Mouse (Mus musculus) myocyte (in vitro differentiated cells): ENCODE data around the gene Pam. TPM values are rescaled to one million over a fixed set of nuclear protein-coding genes. Genes with fewer than 3 reads are reported as not detected.

Experiments used
- H3K27me3 ChIP-seq: one replicate; pipeline ENCODE4 v1.6.1; 2011; ENCODE audit not compliant: control insufficient read depth, insufficient read depth, insufficient read length
- H3K36me3 ChIP-seq: one replicate; pipeline ENCODE4 v1.6.1; 2011; ENCODE audit not compliant: control insufficient read depth, insufficient read depth
- H3K4me2 ChIP-seq: one replicate; pipeline ENCODE4 v1.6.1; 2011; ENCODE audit warnings: low read depth, control low read depth
- H3K4me3 ChIP-seq: one replicate; pipeline ENCODE4 v1.5.1; 2011; ENCODE audit warnings: mild to moderate bottlenecking, control low read depth, moderate library complexity
- H3K79me2 ChIP-seq: one replicate; pipeline ENCODE4 v1.6.1; 2011; ENCODE audit not compliant: control insufficient read depth, insufficient read depth
- H3ac ChIP-seq: one replicate; pipeline ENCODE4 v1.6.1; 2011; ENCODE audit not compliant: control insufficient read depth, insufficient read length
- CEBPB ChIP-seq: IDR thresholded peaks from 2 replicates; pipeline ENCODE4 v1.6.1; 2011; ENCODE audit warnings: mild to moderate bottlenecking, moderate library complexity; ENCODE audit not compliant: poor library complexity, insufficient read depth, severe bottlenecking
- E2F4 ChIP-seq: IDR thresholded peaks from one replicate; pipeline ENCODE4 v1.6.1; 2011; ENCODE audit warnings: mild to moderate bottlenecking, control low read depth, moderate library complexity; ENCODE audit not compliant: insufficient read depth
- MAX ChIP-seq: IDR thresholded peaks from one replicate; pipeline ENCODE4 v1.6.1; 2011; ENCODE audit warnings: low read depth, mild to moderate bottlenecking, control low read depth
- MYOD1 ChIP-seq, 3 experiments: IDR thresholded peaks; one replicate each; pipeline ENCODE4 v1.6.1; 2011; ENCODE audit warnings: control low read depth in 2 of 3, low read depth in 2 of 3, mild to moderate bottlenecking in 2 of 3, moderate library complexity in 1 of 3; ENCODE audit not compliant: insufficient read length in 2 of 3, control insufficient read depth in 1 of 3
- MYOG ChIP-seq, 3 experiments: IDR thresholded peaks; one replicate each; pipeline ENCODE4 v1.6.1; 2011; ENCODE audit warnings: control low read depth in 2 of 3, low read depth in 2 of 3, mild to moderate bottlenecking in 2 of 3; ENCODE audit not compliant: insufficient read length in 2 of 3, control insufficient read depth in 1 of 3, insufficient read depth in 1 of 3
- POLR2A ChIP-seq: IDR thresholded peaks from one replicate; pipeline ENCODE4 v1.6.1; 2011; ENCODE audit warnings: low read depth, mild to moderate bottlenecking, control low read depth, moderate library complexity; ENCODE audit not compliant: insufficient read length
- POLR2AphosphoS2 ChIP-seq: IDR thresholded peaks from one replicate; pipeline ENCODE4 v1.6.1; 2011; ENCODE audit warnings: low read depth, control low read depth; ENCODE audit not compliant: insufficient read length
- REST ChIP-seq: IDR thresholded peaks from one replicate; pipeline ENCODE4 v1.6.1; 2011; ENCODE audit warnings: mild to moderate bottlenecking, control low read depth, moderate library complexity; ENCODE audit not compliant: insufficient read depth, insufficient read length
- SRF ChIP-seq: IDR thresholded peaks from one replicate; pipeline ENCODE4 v1.6.1; 2011; ENCODE audit warnings: low read depth; ENCODE audit not compliant: control insufficient read depth, insufficient read length
- TCF12 ChIP-seq: IDR thresholded peaks from one replicate; pipeline ENCODE4 v1.6.1; 2011; ENCODE audit warnings: mild to moderate bottlenecking, control low read depth; ENCODE audit not compliant: poor library complexity, insufficient read depth, severe bottlenecking
- TCF3 ChIP-seq: IDR thresholded peaks from one replicate; pipeline ENCODE4 v1.6.1; 2011; ENCODE audit warnings: low read depth, control low read depth; ENCODE audit not compliant: insufficient read length
- USF1 ChIP-seq: IDR thresholded peaks from one replicate; pipeline ENCODE4 v1.6.1; 2011; ENCODE audit warnings: low read depth, mild to moderate bottlenecking, control low read depth, moderate library complexity
- polyA plus RNA-seq: library from polyadenylated mRNA; unstranded; fragments of >200 nt; fragmentation: generic; extraction: Trizol; gene quantifications from one replicate; pipeline ENCODE4 v1.2.1, GENCODE M21; 2012; ENCODE audit warnings: missing spikeins

Pam gene
- polyA plus RNA-seq, 1 experiment, result 29.4 TPM

DNA sequence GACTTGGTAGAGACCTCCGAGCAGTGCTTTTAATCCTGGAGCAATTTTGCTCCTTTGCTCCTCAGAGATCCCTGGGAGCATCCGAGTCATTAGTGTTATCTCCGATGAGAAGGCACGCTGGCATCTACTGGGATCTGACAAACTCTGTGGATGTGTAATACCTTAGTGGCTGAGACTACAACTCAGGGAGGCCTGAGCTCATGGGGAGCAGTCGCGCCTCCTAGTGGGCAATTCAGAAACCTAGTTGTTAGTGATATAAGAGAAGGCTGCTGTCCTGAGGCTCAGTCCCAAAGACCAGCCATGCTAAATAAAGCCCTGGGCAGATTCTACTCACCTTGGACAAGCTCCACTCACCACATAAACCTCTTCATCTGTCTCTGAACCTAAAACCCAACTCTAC is 23.4 kb downstream of the Pam start:
- H3K36me3 ChIP-seq, result no peaks in the 10 kb centered on the region
- TF ChIP-seq MYOG (IDR thresholded peaks at IDR 0.05; ENCODE audit: control insufficient read depth in 1 of 3, insufficient read depth in 1 of 3, insufficient read length in 2 of 3, low read depth in 2 of 3), result no peak
- TF ChIP-seq SRF, result no peak
- TF ChIP-seq POLR2A, result no peak
- no peak for TF ChIP-seq TCF3
- TF ChIP-seq CEBPB, result no peak
- no peak for TF ChIP-seq USF1
- no peak for TF ChIP-seq POLR2AphosphoS2
- no peak for TF ChIP-seq MAX
- TF ChIP-seq TCF12, result no peak
- no peak for TF ChIP-seq MYOD1 (IDR thresholded peaks at IDR 0.05; ENCODE audit: control insufficient read depth in 1 of 3, insufficient read length in 2 of 3, low read depth in 2 of 3)
- no peak for TF ChIP-seq E2F4
- no peak for TF ChIP-seq REST
- no peak overlapping the region for H3K4me2 ChIP-seq
- no peak overlapping the region for H3K4me3 ChIP-seq
- H3K27me3 ChIP-seq, result no peaks in the 10 kb centered on the region
- H3ac ChIP-seq, result no peak overlapping the region
- H3K79me2 ChIP-seq, result no peaks in the 10 kb centered on the region

DNA sequence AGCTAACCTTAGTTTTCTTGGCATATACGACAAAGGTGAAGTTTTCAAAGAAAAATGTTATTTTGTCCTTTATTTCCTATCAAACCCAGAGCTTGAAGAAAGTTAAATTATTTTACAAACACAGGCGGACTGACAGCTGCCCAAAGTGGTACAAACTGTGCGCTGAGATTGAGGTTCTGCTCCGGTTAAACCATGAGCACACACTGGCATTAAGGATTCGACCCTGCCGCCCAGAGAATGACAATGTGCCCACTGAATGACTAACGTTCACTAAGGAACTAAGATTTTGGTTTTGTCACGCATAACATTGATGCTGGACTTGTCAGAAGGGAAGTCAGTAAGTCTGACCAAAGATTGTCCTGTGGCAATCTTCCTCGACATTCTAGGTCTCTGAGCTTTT is 24.0 kb downstream of the Pam start:
- Histone ChIP-seq H3ac (no peak overlapping the region), H3K4me2 (no peak overlapping the region), H3K27me3 (no peaks in the 10 kb centered on the region), H3K79me2 (no peaks in the 10 kb centered on the region), H3K4me3 (no peak overlapping the region), H3K36me3 (no peaks in the 10 kb centered on the region)
- no peak for TF ChIP-seq MYOD1 (IDR thresholded peaks at IDR 0.05; ENCODE audit: control insufficient read depth in 1 of 3, insufficient read length in 2 of 3, low read depth in 2 of 3)

DNA sequence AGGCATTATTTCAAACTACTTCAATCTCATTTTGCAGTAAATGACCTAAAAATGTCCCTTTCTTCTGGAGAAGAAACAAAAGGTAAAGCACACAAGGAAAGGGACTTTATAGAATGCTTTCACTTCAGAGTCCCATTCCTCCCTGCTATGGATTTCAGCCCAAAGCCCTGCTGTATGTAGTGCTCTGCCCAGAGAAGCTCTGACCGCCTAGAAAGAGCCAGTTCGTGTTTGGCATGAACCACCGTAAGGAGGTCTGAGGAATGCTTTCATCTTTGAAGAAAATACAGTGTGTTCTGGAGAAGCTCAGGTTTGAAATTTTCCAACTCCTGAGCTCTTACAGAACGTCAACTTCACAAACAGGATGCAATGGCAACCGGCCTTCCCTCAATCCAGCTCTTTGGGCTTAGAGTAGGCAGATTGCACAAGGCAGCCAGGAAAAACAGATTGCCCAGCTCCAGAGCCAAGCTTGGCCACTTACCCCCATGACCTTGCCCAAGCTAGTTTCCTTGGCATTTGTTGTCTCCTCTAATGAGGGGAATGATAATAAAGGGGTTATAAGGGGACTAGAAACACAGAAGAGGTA is 24.6 kb downstream of the Pam start:
- no peaks in the 10 kb centered on the region for H3K36me3 ChIP-seq
- H3K4me3 ChIP-seq, result no peak overlapping the region
- no peaks in the 10 kb centered on the region for H3K27me3 ChIP-seq
- no peak overlapping the region for H3K4me2 ChIP-seq
- TF ChIP-seq MYOG (IDR thresholded peaks at IDR 0.05; ENCODE audit: control insufficient read depth in 1 of 3, insufficient read depth in 1 of 3, insufficient read length in 2 of 3, low read depth in 2 of 3) (no peak), TCF3 (no peak), POLR2AphosphoS2 (no peak), MAX (no peak), SRF (no peak), TCF12 (no peak), MYOD1 (IDR thresholded peaks at IDR 0.05; ENCODE audit: control insufficient read depth in 1 of 3, insufficient read length in 2 of 3, low read depth in 2 of 3) (no peak), E2F4 (no peak)
- no peak overlapping the region for H3ac ChIP-seq
- H3K79me2 ChIP-seq, result no peaks in the 10 kb centered on the region

DNA sequence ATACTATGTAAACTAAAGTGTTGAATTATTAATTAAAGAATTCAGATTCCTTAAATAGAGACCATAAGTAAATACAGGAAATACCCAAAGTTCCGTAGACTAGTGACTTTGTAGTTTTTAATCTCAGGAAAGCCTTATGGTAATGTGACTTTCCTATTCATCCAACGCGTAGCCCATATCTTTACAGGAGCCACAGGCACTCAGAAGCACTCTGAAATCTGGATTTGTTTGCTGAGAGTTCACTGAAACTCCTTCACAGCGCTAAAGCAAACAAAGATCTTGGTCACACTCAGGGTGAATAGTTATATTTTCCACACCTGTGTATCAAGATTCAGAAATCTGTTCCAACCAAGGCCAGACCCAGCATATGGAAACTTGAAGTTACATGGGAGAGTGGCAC is 27.3 kb downstream of the Pam start:
- H3K4me3 ChIP-seq, result no peak overlapping the region
- no peaks in the 10 kb centered on the region for H3K36me3 ChIP-seq
- H3K79me2 ChIP-seq, result no peaks in the 10 kb centered on the region
- H3ac ChIP-seq, result no peak overlapping the region
- H3K4me2 ChIP-seq, result no peak overlapping the region
- no peaks in the 10 kb centered on the region for H3K27me3 ChIP-seq
- TF ChIP-seq POLR2AphosphoS2, result no peak
- no peak for TF ChIP-seq MYOG (IDR thresholded peaks at IDR 0.05; ENCODE audit: control insufficient read depth in 1 of 3, insufficient read depth in 1 of 3, insufficient read length in 2 of 3, low read depth in 2 of 3)
- TF ChIP-seq SRF, result no peak
- no peak for TF ChIP-seq REST
- TF ChIP-seq MYOD1 (IDR thresholded peaks at IDR 0.05; ENCODE audit: control insufficient read depth in 1 of 3, insufficient read length in 2 of 3, low read depth in 2 of 3), result no peak
- TF ChIP-seq TCF12, result no peak
- no peak for TF ChIP-seq TCF3
- TF ChIP-seq CEBPB, result no peak
- no peak for TF ChIP-seq E2F4
- no peak for TF ChIP-seq MAX
- TF ChIP-seq USF1, result no peak

DNA sequence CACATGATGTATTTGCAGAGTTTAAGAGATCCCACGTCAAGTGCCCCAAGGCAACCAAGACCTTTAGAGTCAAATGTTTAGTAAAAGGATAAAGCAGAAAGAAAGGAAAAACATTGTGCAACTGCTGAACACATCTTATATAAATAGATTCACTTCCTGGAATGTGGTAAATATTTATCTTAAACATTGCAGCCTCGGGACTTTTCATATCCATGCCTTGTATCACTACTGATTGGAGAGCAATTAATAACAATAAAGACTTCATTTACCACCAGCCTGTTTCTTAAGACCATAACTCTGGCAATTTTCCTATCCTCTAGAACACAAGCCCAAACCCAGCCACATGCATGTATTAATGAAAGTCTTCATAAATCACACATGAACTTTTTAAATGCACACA is 33.4 kb downstream of the Pam start:
- Histone ChIP-seq H3ac (no peak overlapping the region), H3K4me3 (no peak overlapping the region), H3K27me3 (no peaks in the 10 kb centered on the region), H3K79me2 (no peaks in the 10 kb centered on the region), H3K36me3 (no peaks in the 10 kb centered on the region), H3K4me2 (no peak overlapping the region)
- TF ChIP-seq MYOG (IDR thresholded peaks at IDR 0.05; ENCODE audit: control insufficient read depth in 1 of 3, insufficient read depth in 1 of 3, insufficient read length in 2 of 3, low read depth in 2 of 3) (no peak), POLR2AphosphoS2 (no peak), POLR2A (no peak), SRF (no peak), MYOD1 (IDR thresholded peaks at IDR 0.05; ENCODE audit: control insufficient read depth in 1 of 3, insufficient read length in 2 of 3, low read depth in 2 of 3) (no peak), CEBPB (no peak), USF1 (no peak), TCF12 (no peak), TCF3 (no peak), REST (no peak), E2F4 (no peak), MAX (no peak)
